Mouse (Mus musculus) embryonic facial prominence, embryonic 12.5 days (tissue): ENCODE measurements around the gene Gpatch2. TPM values are rescaled to one million over a fixed set of nuclear protein-coding genes. Genes with fewer than 3 reads are reported as not detected.

Experiments
- ATAC-seq: fragments of 200-750 bp; cut with Nextera tagmentation; 2 replicates; pipeline ENCODE4 v1.8.0; 2017; ENCODE audit not compliant: insufficient number of reproducible peaks, insufficient read depth, low FRiP score, low TSS enrichment
- H3K27ac ChIP-seq: fragments of 300-500 bp; sonication (generic); 2 replicates; pipeline ENCODE4 v1.5.1; 2016; ENCODE audit warnings: mild to moderate bottlenecking
- H3K27me3 ChIP-seq: fragments of 300-500 bp; sonication (generic); 2 replicates; pipeline ENCODE4 v1.6.1; 2016; ENCODE audit warnings: mild to moderate bottlenecking, moderate library complexity
- H3K36me3 ChIP-seq: fragments of 300-500 bp; sonication (generic); 2 replicates; pipeline ENCODE4 v1.6.1; 2016; ENCODE audit warnings: mild to moderate bottlenecking
- H3K4me1 ChIP-seq: fragments of 300-500 bp; sonication (generic); 2 replicates; pipeline ENCODE4 v1.6.1; 2016
- H3K4me2 ChIP-seq: fragments of 300-500 bp; sonication (generic); replicated peaks from 2 replicates; pipeline ENCODE4 v1.6.1; 2016; ENCODE audit warnings: mild to moderate bottlenecking, moderate library complexity
- H3K4me3 ChIP-seq: fragments of 300-500 bp; sonication (generic); 2 replicates; pipeline ENCODE4 v1.5.1; 2016; ENCODE audit warnings: mild to moderate bottlenecking
- H3K9ac ChIP-seq: fragments of 300-500 bp; sonication (generic); 2 replicates; pipeline ENCODE4 v1.6.1; 2016; ENCODE audit warnings: mild to moderate bottlenecking, moderate library complexity
- H3K9me3 ChIP-seq: fragments of 300-500 bp; sonication (generic); 2 replicates; pipeline ENCODE4 v1.6.1; 2016; ENCODE audit warnings: mild to moderate bottlenecking, moderate library complexity
- whole genome bisulfite sequencing: fragments of 180-500 bp; shearing (Covaris S2); methylation state at CpG from one replicate; pipeline ENCODE4 v1.1.7; 2016; 5-methylcytosine and 5-hydroxymethylcytosine counted together
- polyA plus RNA-seq: library from polyadenylated mRNA; unstranded; fragments of >200 nt; fragmentation: Nextera tagmentation; extraction: Ambion mirVana; gene quantifications from 2 replicates; pipeline ENCODE4 v1.2.1, GENCODE M21; 2016

Gpatch2 gene
- polyA plus RNA-seq, 1 experiment from 2014 or later: 26.2 TPM

DNA sequence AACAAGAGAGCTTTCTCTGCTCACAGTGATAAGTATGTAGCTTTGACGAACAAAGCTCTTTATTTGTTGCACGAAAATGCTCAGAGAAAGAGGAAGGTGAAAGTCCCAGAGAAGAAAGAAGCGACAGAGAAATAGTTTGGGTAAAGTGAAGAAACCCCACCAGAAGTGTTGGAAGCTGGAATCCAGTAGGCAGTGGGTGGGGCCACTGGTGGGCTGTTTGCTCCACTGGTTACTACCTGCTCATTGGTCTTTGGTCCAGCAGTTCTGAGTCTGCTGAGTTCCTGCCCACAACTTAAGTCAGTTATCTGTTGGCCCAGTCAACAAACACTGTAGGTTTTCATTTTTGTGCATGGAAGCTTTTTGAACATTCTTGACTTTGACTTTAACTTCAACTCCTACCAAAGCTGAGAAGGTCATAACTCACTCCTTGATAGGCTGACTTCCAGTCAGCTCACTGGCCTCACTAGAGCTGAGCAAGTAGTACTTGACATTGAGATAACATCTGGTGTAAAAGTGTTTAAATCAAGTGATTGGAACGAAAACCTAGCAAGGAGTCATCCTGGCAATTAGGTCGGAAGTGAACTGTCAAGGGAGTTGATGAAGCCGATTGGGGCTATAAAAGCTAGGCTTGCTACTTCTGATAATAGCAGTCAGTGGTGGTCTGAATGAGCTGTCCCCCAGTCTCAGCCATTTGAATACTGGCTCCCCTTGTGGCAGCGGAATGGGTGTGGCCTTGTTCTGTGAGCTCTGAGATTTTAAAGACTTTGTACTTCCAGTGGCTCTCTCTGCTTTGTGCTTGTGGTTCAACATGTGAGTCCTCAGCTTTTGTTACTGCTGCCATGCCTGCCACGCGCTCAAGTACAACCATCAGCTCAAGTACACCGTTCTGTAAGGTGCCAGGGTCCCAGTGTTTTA, 76.4 kb downstream of the Gpatch2 start:
- Histone ChIP-seq H3K4me3 (no peak overlapping the region), H3K9ac (no peak overlapping the region), H3K27me3 (no peaks in the 10 kb centered on the region), H3K27ac (no peak overlapping the region), H3K9me3 (no peaks in the 10 kb centered on the region), H3K4me1 (no peaks in the 10 kb centered on the region), H3K4me2 (no peak overlapping the region), H3K36me3 (no peaks in the 10 kb centered on the region)
- ATAC-seq: no peak
- 85% methylated on average over 10 of the region's 10 CpGs for WGBS

GRCm38 (mm10) chr1:187292395-187292749, 77.1 kb downstream of the Gpatch2 start:
- Histone ChIP-seq H3K27me3 (no peaks in the 10 kb centered on the region), H3K9ac (no peak overlapping the region), H3K9me3 (no peaks in the 10 kb centered on the region), H3K36me3 (no peaks in the 10 kb centered on the region), H3K4me1 (no peaks in the 10 kb centered on the region), H3K27ac (no peak overlapping the region), H3K4me3 (no peak overlapping the region), H3K4me2 (no peak overlapping the region)
- 95% methylated on average over 3 of the region's 3 CpGs for WGBS
- ATAC-seq: no peak

DNA sequence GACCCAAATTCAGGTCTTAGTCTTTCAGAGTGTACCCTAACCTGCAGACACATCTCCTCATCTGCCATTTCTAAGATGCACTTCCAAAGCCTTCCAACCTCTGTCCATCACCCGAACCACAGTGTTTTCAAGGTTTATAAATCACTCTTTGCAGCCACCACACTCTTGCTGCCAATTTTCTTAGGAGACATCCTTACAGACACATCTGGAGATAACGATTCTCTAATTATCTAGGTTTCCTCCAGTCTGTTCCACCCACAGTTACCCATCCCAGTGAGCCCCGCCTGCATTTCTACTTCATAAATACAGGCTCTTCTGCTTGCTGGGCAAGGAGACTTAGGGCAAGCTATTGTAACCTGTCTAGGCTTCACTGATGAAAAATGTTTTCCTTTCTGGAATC, 77.9 kb downstream of the Gpatch2 start:
- WGBS: 79% methylated on average over 3 of the region's 3 CpGs
- no peak overlapping the region for H3K27ac ChIP-seq

DNA sequence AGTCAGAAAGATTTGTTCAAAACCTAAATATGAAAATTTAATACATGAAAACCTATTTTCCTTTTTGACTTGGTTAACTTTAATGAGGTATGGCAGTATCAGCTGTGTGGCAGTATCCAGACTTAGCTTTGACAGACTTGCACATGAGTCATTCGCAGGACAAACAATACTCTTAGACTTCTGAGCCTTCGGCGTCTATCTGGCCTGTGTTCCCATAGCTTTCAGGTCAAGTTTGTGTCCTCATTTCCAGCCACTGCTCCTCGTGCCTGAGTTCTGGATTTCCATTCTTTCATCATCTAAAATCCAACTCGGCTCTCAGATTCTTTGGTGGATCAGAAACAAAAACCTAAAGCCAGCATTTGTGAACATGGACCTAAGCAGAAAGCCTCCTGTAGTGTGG, 79.2 kb downstream of the Gpatch2 start:
- no peaks in the 10 kb centered on the region for H3K9me3 ChIP-seq
- ATAC-seq: no peak
- H3K9ac ChIP-seq: no peak overlapping the region
- H3K27me3 ChIP-seq: no peaks in the 10 kb centered on the region
- H3K4me3 ChIP-seq: no peak overlapping the region
- no peak overlapping the region for H3K27ac ChIP-seq
- H3K4me2 ChIP-seq: no peak overlapping the region
- 79% methylated on average over 5 of the region's 5 CpGs for WGBS
- no peaks in the 10 kb centered on the region for H3K4me1 ChIP-seq
- H3K36me3 ChIP-seq: no peaks in the 10 kb centered on the region

More for the DNA sequence above, 77.9 kb downstream of the Gpatch2 start:
- Histone ChIP-seq H3K36me3 (no peaks in the 10 kb centered on the region), H3K9me3 (no peaks in the 10 kb centered on the region), H3K27me3 (no peaks in the 10 kb centered on the region), H3K9ac (no peak overlapping the region), H3K4me2 (no peak overlapping the region), H3K4me3 (no peak overlapping the region), H3K4me1 (no peaks in the 10 kb centered on the region)
- ATAC-seq: no peak

DNA sequence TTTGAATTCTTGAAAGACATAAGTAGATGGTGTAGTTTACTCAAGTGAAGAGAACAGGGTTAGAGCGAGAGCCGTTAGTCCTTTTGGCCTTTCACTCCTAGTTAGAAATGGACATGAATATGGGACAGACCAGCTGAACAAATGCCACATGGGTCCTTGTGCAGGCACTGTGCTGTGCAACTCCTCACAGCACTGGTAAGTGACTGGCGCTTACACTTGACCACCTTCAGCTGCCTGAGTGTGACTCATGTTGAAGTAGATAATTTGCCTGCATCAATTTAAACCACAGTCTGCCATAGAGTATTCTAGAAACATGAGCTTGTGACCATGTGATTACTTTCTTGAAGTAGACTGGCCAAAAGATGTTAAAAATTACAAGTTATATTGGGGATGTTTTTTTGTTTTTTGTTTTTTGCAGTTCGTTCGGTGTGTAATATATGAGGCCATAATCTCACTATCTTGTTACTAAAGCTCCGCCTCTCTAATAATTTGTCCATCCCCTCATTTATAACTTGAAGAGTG, 79.8 kb downstream of the Gpatch2 start:
- no peaks in the 10 kb centered on the region for H3K27me3 ChIP-seq
- no peak overlapping the region for H3K27ac ChIP-seq
- H3K4me2 ChIP-seq: no peak overlapping the region
- no peak overlapping the region for H3K9ac ChIP-seq
- no peak overlapping the region for H3K4me3 ChIP-seq
- H3K36me3 ChIP-seq: no peaks in the 10 kb centered on the region
- no peaks in the 10 kb centered on the region for H3K9me3 ChIP-seq
- 0 out of 2 replicates have a peak, but pooled peaks cover under 1% of the 10 kb centered on the region for H3K4me1 ChIP-seq
- 90% methylated on average over 6 of the region's 6 CpGs for WGBS
- no peak for ATAC-seq

- Histone ChIP-seq H3K4me3 (no peak overlapping the region), H3K4me1 (peaks cover 6% of the 10 kb centered on the region), H3K27ac (no peak overlapping the region), H3K36me3 (no peaks in the 10 kb centered on the region), H3K9ac (no peak overlapping the region), H3K4me2 (no peak overlapping the region), H3K9me3 (no peaks in the 10 kb centered on the region), H3K27me3 (no peaks in the 10 kb centered on the region)
- WGBS: 87% methylated on average over 1 of the region's 1 CpGs
- ATAC-seq: no peak
These were observed 80.4 kb downstream of the Gpatch2 start for GRCm38 (mm10) chr1:187295711-187296110.

DNA sequence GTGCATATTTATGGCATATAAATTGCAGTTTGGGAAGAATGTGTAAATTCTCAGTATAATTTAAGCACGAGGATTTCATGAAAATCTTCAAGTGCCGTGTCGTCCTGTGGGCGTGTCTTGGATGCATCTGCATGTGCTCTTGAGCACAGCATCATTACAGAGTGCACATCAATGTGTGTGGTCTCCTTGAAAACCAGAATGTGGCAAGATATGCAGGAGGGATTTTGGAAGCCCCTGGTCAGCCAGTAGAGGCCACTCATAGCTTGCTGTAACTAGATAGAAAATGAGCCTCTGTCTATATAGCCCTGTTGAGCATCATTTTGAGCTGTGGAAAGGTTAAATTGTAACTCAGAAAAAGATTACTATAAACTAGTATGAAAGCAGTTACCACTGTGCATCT, 83.9 kb downstream of the Gpatch2 start:
- no peak for ATAC-seq
- H3K27me3 ChIP-seq: no peaks in the 10 kb centered on the region
- WGBS: 66% methylated on average over 4 of the region's 4 CpGs

DNA sequence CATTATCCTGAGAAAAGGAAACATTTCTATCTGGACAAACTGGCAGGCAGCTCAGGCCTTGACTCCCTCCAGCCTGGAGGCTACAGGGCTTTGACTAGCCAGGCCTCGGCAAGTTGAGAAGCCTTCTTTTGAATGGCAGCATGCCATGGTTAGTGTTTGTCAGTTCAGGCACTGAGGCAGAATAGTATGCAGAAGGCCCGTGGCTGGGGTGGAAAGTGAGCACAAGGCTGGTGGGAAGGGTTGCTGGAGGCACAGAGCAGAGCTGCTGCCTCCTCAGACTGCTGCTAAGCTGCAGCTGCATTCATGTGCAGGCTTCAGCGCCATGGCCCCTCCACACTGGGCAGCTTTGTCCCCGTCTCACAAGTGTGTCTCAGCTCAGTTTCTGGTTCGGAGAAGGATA, 85.3 kb downstream of the Gpatch2 start:
- Histone ChIP-seq H3K27ac (peak overlapping the region; percentile 50; the same call in 1 of the 2 replicates), H3K4me1 (peaks cover 15% of the 10 kb centered on the region), H3K4me3 (no peak overlapping the region), H3K9me3 (no peaks in the 10 kb centered on the region), H3K4me2 (no peak overlapping the region), H3K9ac (no peak overlapping the region), H3K27me3 (no peaks in the 10 kb centered on the region), H3K36me3 (no peaks in the 10 kb centered on the region)
- 22% methylated on average over 5 of the region's 5 CpGs for WGBS
- ATAC-seq: peak; percentile 74

More for the DNA sequence above, 83.9 kb downstream of the Gpatch2 start:
- H3K4me2 ChIP-seq: no peak overlapping the region
- H3K27ac ChIP-seq: no peak overlapping the region
- H3K36me3 ChIP-seq: no peaks in the 10 kb centered on the region
- H3K4me1 ChIP-seq: peaks cover 15% of the 10 kb centered on the region
- no peak overlapping the region for H3K9ac ChIP-seq
- no peak overlapping the region for H3K4me3 ChIP-seq
- no peaks in the 10 kb centered on the region for H3K9me3 ChIP-seq

DNA sequence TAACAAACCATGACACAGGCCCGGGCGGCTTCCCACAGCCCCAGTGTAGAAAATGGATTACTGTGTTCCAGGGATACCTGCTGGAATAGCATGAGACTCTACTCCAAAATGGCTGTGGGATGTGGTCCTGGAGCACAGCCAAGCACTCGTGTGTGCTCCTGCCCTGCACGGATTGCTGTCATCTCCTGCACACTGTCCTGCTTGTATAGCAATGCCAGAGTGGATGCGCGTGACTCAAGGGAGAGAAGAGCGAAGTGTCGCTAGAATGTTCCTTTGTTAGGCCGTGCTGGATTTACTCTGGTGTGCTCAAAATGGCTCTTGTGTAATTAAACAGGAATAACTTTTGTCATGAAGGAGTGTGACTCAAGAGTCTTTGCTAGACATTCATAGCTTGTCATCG, 87.9 kb downstream of the Gpatch2 start:
- no peak for ATAC-seq
- 84% methylated on average over 10 of the region's 10 CpGs for WGBS
- Histone ChIP-seq H3K9ac (no peak overlapping the region), H3K27me3 (no peaks in the 10 kb centered on the region), H3K4me2 (no peak overlapping the region), H3K36me3 (0 out of 2 replicates have a peak, but pooled peaks cover 7% of the 10 kb centered on the region), H3K9me3 (no peaks in the 10 kb centered on the region), H3K4me3 (no peak overlapping the region), H3K27ac (no peak overlapping the region), H3K4me1 (peaks cover 15% of the 10 kb centered on the region)

DNA sequence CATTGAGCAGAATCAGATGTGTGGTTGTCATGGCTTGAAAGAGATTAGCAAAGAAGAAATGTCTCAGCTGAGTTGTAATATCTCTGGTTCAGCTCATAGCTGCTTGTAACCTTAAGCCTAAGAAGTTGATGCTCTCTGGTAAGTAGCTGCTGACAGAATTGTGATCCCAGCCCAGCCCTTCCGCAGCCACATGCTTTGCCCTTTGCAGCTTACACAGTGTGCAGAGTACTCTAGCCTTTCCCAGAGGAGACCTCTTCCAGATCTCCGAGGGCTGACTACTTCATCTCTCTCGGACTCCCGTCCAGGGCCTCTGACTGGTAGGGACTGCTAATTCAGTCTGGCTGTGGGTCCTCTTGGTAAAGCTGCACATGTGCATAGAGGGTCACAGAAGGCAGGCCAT, 92.0 kb downstream of the Gpatch2 start:
- no peak for ATAC-seq
- Histone ChIP-seq H3K27ac (no peak overlapping the region), H3K4me2 (no peak overlapping the region), H3K27me3 (no peaks in the 10 kb centered on the region), H3K4me3 (no peak overlapping the region), H3K4me1 (no peaks in the 10 kb centered on the region), H3K36me3 (0 out of 2 replicates have a peak, but pooled peaks cover 7% of the 10 kb centered on the region), H3K9ac (no peak overlapping the region), H3K9me3 (no peaks in the 10 kb centered on the region)
- 84% methylated on average over 4 of the region's 4 CpGs for WGBS

DNA sequence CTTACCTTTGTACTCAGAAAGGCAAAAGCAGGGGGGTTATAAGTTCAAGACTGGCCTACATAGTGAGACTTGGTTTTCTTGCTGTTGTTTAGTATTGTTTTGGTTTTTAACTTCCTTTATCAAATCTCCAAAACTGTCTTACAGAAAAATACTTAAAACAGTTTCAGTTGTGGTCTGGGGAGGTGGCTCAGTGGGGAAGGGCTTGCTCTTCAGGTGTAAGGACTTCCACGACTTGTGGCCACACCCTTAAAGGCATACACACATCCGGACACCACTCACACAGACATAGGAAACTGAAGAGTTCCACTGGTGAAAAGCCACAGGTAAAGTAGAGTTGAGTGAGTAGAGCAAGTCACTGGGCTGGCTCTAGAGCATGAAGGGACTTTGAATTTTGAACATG, 93.2 kb downstream of the Gpatch2 start:
- Histone ChIP-seq H3K9me3 (no peaks in the 10 kb centered on the region), H3K36me3 (0 out of 2 replicates have a peak, but pooled peaks cover 7% of the 10 kb centered on the region), H3K4me3 (no peak overlapping the region), H3K27ac (no peak overlapping the region), H3K4me2 (no peak overlapping the region), H3K27me3 (no peaks in the 10 kb centered on the region), H3K4me1 (no peaks in the 10 kb centered on the region), H3K9ac (no peak overlapping the region)
- no peak for ATAC-seq
- 85% methylated on average over 2 of the region's 2 CpGs for WGBS

DNA sequence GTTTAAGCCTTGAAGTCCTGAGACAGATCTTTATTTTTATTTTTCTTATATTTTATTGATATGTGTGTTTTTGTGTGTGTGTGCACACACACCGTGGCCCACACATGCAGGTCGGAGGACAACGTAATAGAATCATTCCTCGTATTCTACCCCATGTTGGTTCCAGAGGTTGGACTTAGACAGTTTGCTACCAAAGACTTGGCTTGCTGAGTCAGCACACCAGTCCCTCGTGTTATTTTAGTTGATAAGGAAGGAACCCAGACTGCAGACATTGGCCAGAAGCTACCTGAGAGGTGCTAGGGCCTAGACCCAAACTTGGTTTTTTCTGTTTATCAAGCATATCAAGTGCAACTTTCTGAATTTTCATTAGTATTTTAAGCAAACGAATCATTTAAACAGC, 95.8 kb downstream of the Gpatch2 start:
- H3K4me3 ChIP-seq: no peak overlapping the region
- 89% methylated on average over 6 of the region's 6 CpGs for WGBS
- H3K4me1 ChIP-seq: peaks cover 5% of the 10 kb centered on the region; the same call in 1 of the 2 replicates
- H3K27ac ChIP-seq: no peak overlapping the region
- no peak overlapping the region for H3K9ac ChIP-seq
- ATAC-seq: no peak
- H3K4me2 ChIP-seq: no peak overlapping the region
- no peaks in the 10 kb centered on the region for H3K27me3 ChIP-seq
- 0 out of 2 replicates have a peak, but pooled peaks cover 7% of the 10 kb centered on the region for H3K36me3 ChIP-seq
- H3K9me3 ChIP-seq: no peaks in the 10 kb centered on the region
